Mouse (Mus musculus) forebrain, embryonic 13.5 days (tissue): ENCODE data around the gene Med24. TPM values are rescaled to one million over a fixed set of nuclear protein-coding genes. Genes with fewer than 3 reads are reported as not detected.
"Not testable (repeated sequence)": the region's sequence is repeated elsewhere in the genome, so short reads cannot be mapped to it uniquely, and the experiment has no call there.

Experiments
- ATAC-seq: fragments of 200-750 bp; cut with Nextera tagmentation; 2 replicates; pipeline ENCODE4 v1.8.0; 2017
- H3K27ac ChIP-seq: fragments of 300-500 bp; sonication (generic); 2 replicates; pipeline ENCODE4 v1.5.1; 2015; ENCODE audit warnings: inconsistent platforms, mild to moderate bottlenecking, moderate library complexity
- H3K27me3 ChIP-seq: fragments of 300-500 bp; sonication (generic); 2 replicates; pipeline ENCODE4 v1.6.1; 2015; ENCODE audit warnings: mild to moderate bottlenecking, inconsistent platforms
- H3K36me3 ChIP-seq: fragments of 300-500 bp; sonication (generic); 2 replicates; pipeline ENCODE4 v1.6.1; 2015; ENCODE audit warnings: mild to moderate bottlenecking, inconsistent platforms; ENCODE audit not compliant: poor library complexity, severe bottlenecking
- H3K4me1 ChIP-seq: fragments of 300-500 bp; sonication (generic); 2 replicates; pipeline ENCODE4 v1.6.1; 2015; ENCODE audit warnings: inconsistent platforms
- H3K4me2 ChIP-seq: fragments of 300-500 bp; sonication (generic); 2 replicates; pipeline ENCODE4 v1.6.1; 2015; ENCODE audit warnings: inconsistent platforms, mild to moderate bottlenecking, moderate library complexity
- H3K4me3 ChIP-seq: fragments of 300-500 bp; sonication (generic); 2 replicates; pipeline ENCODE4 v1.5.1; 2015; ENCODE audit warnings: mild to moderate bottlenecking, inconsistent platforms
- H3K9ac ChIP-seq: fragments of 300-500 bp; sonication (generic); 2 replicates; pipeline ENCODE4 v1.6.1; 2015; ENCODE audit warnings: mild to moderate bottlenecking, inconsistent platforms
- H3K9me3 ChIP-seq: fragments of 300-500 bp; sonication (generic); replicated peaks from 2 replicates; pipeline ENCODE4 v1.6.1; 2016; ENCODE audit warnings: inconsistent platforms
- WGBS: fragments of 180-500 bp; shearing (Covaris S2); methylation state at CpG from one replicate; pipeline ENCODE4 v1.1.7; 2015; 5-methylcytosine and 5-hydroxymethylcytosine counted together
- polyA plus RNA-seq: library from polyadenylated mRNA; unstranded; fragments of >200 nt; fragmentation: Nextera tagmentation; extraction: Ambion mirVana; gene quantifications from 2 replicates; pipeline ENCODE4 v1.2.1, GENCODE M21; 2015

Med24 gene
- polyA plus RNA-seq, 1 experiment from 2014 or later: 79.0 TPM

- 94% methylated on average over 15 of the region's 15 CpGs for WGBS
- peaks cover 18% of the 10 kb centered on the region for H3K4me1 ChIP-seq
These were observed 3.2 kb downstream of the Med24 start for GRCm38 (mm10) chr11:98725926-98726506.

GRCm38 (mm10) chr11:98723098-98723497, 6.1 kb downstream of the Med24 start:
- H3K9me3 ChIP-seq: no peaks in the 10 kb centered on the region
- no peak overlapping the region for H3K4me3 ChIP-seq
- 87% methylated on average over 7 of the region's 7 CpGs for WGBS
- H3K36me3 ChIP-seq: peaks cover 50% of the 10 kb centered on the region
- H3K4me1 ChIP-seq: peaks cover 14% of the 10 kb centered on the region
- 0 out of 2 replicates have a peak overlapping the region, but pooled peaks have one; percentile 5 for H3K9ac ChIP-seq
- no peak overlapping the region for H3K27ac ChIP-seq
- no peak for ATAC-seq
- no peaks in the 10 kb centered on the region for H3K27me3 ChIP-seq
- H3K4me2 ChIP-seq: no peak overlapping the region

More at GRCm38 (mm10) chr11:98725926-98726506, 3.2 kb downstream of the Med24 start:
- Histone ChIP-seq H3K27ac (no peak overlapping the region), H3K36me3 (peaks cover 44% of the 10 kb centered on the region), H3K4me2 (no peak overlapping the region), H3K27me3 (no peaks in the 10 kb centered on the region), H3K9me3 (no peaks in the 10 kb centered on the region), H3K9ac (no peak overlapping the region), H3K4me3 (no peak overlapping the region)
- ATAC-seq: no peak

GRCm38 (mm10) chr11:98721458-98722226, 7.6 kb downstream of the Med24 start:
- H3K9ac ChIP-seq: 0 out of 2 replicates have a peak overlapping the region, but pooled peaks have one; percentile 8
- no peak for ATAC-seq
- H3K9me3 ChIP-seq: no peaks in the 10 kb centered on the region
- no peak overlapping the region for H3K4me3 ChIP-seq
- no peak overlapping the region for H3K27ac ChIP-seq
- H3K36me3 ChIP-seq: peaks cover 53% of the 10 kb centered on the region
- WGBS: 71% methylated on average over 24 of the region's 24 CpGs
- H3K27me3 ChIP-seq: no peaks in the 10 kb centered on the region
- H3K4me2 ChIP-seq: no peak overlapping the region
- H3K4me1 ChIP-seq: peaks cover 14% of the 10 kb centered on the region

- no peak overlapping the region for H3K9ac ChIP-seq
- no peak overlapping the region for H3K4me2 ChIP-seq
- 71% methylated on average over 2 of the region's 2 CpGs for WGBS
- no peak for ATAC-seq
- no peaks in the 10 kb centered on the region for H3K27me3 ChIP-seq
- H3K9me3 ChIP-seq: no peaks in the 10 kb centered on the region
- H3K4me1 ChIP-seq: peaks cover 14% of the 10 kb centered on the region
- H3K4me3 ChIP-seq: no peak overlapping the region
- peaks cover 53% of the 10 kb centered on the region for H3K36me3 ChIP-seq
- no peak overlapping the region for H3K27ac ChIP-seq
These were observed 8.5 kb downstream of the Med24 start for GRCm38 (mm10) chr11:98720756-98721155.

- Histone ChIP-seq H3K4me1 (peaks cover 14% of the 10 kb centered on the region), H3K27me3 (no peaks in the 10 kb centered on the region), H3K9me3 (no peaks in the 10 kb centered on the region), H3K4me3 (no peak overlapping the region), H3K27ac (no peak overlapping the region), H3K4me2 (no peak overlapping the region), H3K36me3 (peaks cover 61% of the 10 kb centered on the region), H3K9ac (0 out of 2 replicates have a peak overlapping the region, but pooled peaks have one; percentile 13)
- 12% methylated on average over 13 of the region's 13 CpGs for WGBS
- ATAC-seq: no peak
These were observed 11.3 kb downstream of the Med24 start for GRCm38 (mm10) chr11:98717904-98718303.

- Histone ChIP-seq H3K36me3 (peaks cover 71% of the 10 kb centered on the region), H3K27me3 (no peaks in the 10 kb centered on the region), H3K4me2 (no peak overlapping the region), H3K9me3 (no peaks in the 10 kb centered on the region), H3K9ac (no peak overlapping the region), H3K4me1 (peaks cover 8% of the 10 kb centered on the region), H3K4me3 (no peak overlapping the region), H3K27ac (no peak overlapping the region)
- ATAC-seq: no peak
- WGBS: 95% methylated on average over 9 of the region's 9 CpGs
These were observed 13.3 kb downstream of the Med24 start for GRCm38 (mm10) chr11:98715946-98716345.

- Histone ChIP-seq H3K4me3 (no peak overlapping the region), H3K36me3 (peaks cover 92% of the 10 kb centered on the region), H3K27me3 (no peaks in the 10 kb centered on the region), H3K27ac (no peak overlapping the region), H3K9me3 (no peaks in the 10 kb centered on the region), H3K9ac (no peak overlapping the region), H3K4me1 (peaks cover 8% of the 10 kb centered on the region), H3K4me2 (no peak overlapping the region)
- WGBS: 90% methylated on average over 12 of the region's 12 CpGs
- ATAC-seq: no peak
These were observed 15.5 kb downstream of the Med24 start for GRCm38 (mm10) chr11:98713703-98714102.

- H3K9me3 ChIP-seq, H3K4me2 ChIP-seq, H3K27me3 ChIP-seq, H3K4me1 ChIP-seq, H3K9ac ChIP-seq, H3K4me3 ChIP-seq, ATAC-seq: not testable (repeated sequence)
- peaks cover 93% of the 10 kb centered on the region for H3K36me3 ChIP-seq
- H3K27ac ChIP-seq: peak overlapping the region; percentile 35; the same call in 1 of the 2 replicates
- 85% methylated on average over 6 of the region's 6 CpGs for WGBS
These were observed 17.2 kb downstream of the Med24 start for GRCm38 (mm10) chr11:98712009-98712408.

- Histone ChIP-seq H3K4me1 (no peaks in the 10 kb centered on the region), H3K4me2 (no peak overlapping the region), H3K27me3 (no peaks in the 10 kb centered on the region), H3K9ac (no peak overlapping the region), H3K36me3 (peaks cover 95% of the 10 kb centered on the region), H3K4me3 (no peak overlapping the region), H3K27ac (no peak overlapping the region), H3K9me3 (no peaks in the 10 kb centered on the region)
- ATAC-seq: no peak
- 92% methylated on average over 4 of the region's 4 CpGs for WGBS
These were observed 18.2 kb downstream of the Med24 start for GRCm38 (mm10) chr11:98711046-98711434.

GRCm38 (mm10) chr11:98710416-98711045, 18.7 kb downstream of the Med24 start:
- Histone ChIP-seq H3K4me1 (no peaks in the 10 kb centered on the region), H3K9ac (no peak overlapping the region), H3K9me3 (no peaks in the 10 kb centered on the region), H3K4me3 (no peak overlapping the region), H3K4me2 (no peak overlapping the region), H3K27ac (no peak overlapping the region), H3K36me3 (peaks cover 95% of the 10 kb centered on the region), H3K27me3 (no peaks in the 10 kb centered on the region)
- 50% methylated on average over 12 of the region's 12 CpGs for WGBS
- 0 out of 2 replicates have a peak, but pooled peaks have one; percentile 24 for ATAC-seq

- H3K4me3 ChIP-seq: no peak overlapping the region
- H3K4me1 ChIP-seq: no peaks in the 10 kb centered on the region
- H3K9me3 ChIP-seq: no peaks in the 10 kb centered on the region
- ATAC-seq: no peak
- no peak overlapping the region for H3K9ac ChIP-seq
- H3K36me3 ChIP-seq: peaks cover 95% of the 10 kb centered on the region
- no peak overlapping the region for H3K4me2 ChIP-seq
- 89% methylated on average over 26 of the region's 26 CpGs for WGBS
- no peak overlapping the region for H3K27ac ChIP-seq
- no peaks in the 10 kb centered on the region for H3K27me3 ChIP-seq
These were observed 20.1 kb downstream of the Med24 start for GRCm38 (mm10) chr11:98709001-98709741.
